Mouse (Mus musculus) cerebellum, postnatal 14 days (tissue): Measurements from ENCODE around the gene Clint1.

Experiments
- DNase-seq, 2 experiments: peaks; one replicate each; pipeline ENCODE4 v3.0.0; 2021; ENCODE audit warnings: mixed read lengths in 2 of 2

Clint1 gene

DNA sequence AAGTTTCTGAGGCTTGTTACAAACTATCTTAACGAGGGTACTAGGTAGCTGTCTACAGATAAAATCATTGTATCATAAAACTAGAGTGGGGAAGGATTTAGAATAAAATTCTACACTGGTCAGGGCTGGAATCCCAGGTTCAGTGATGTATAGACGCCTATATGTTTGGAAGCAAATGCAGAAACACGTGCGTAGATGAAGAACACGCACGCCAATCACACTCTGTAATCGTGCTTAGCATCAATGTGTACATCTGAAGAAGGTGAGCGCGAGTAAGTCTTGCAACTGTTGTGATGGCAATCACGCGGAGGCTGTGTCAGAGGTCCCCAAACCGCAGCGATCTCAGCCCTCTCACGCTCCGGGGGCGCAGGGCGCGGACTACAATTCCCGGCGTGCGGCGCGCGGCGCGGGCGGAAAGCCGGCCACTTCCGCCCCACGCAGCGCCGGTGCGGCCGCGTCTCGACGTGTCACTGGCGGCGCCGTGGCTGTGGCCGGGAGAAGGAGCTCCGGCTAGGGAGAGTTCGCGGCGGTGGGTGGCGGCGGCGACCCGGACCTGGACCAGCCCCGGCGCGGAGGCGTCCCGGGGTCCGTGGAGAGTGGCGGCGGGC lies at the start of gene Clint1:
Clint1 (plus strand) TSS at position 536 of the 608 bp plus-strand sequence.
- peak; percentile 89 to 93 for DNase-seq

DNA sequence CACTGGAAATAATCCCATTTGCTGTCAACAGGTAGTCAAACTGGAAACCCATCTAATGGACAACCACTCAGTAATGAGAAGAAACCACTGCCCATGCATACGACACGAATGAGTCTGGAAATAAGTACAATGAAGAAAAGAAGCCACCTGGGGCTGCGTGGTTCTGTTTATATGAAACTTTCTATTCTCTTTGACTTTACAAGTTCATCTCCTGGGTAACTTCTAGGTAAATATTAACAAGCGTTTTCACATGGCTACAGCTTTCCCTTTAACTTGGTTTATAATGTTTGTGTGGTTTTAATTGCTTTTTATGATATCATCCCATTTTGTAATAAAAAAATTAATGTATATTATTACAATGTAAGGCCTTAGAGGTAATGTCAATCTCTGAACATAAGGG lies 47.8 kb upstream of the Clint1 start:
- DNase-seq: no peak

- no peak for DNase-seq
Observed at GRCm38 (mm10) chr11:45805312-45805772, 46.5 kb upstream of the Clint1 start.

DNA sequence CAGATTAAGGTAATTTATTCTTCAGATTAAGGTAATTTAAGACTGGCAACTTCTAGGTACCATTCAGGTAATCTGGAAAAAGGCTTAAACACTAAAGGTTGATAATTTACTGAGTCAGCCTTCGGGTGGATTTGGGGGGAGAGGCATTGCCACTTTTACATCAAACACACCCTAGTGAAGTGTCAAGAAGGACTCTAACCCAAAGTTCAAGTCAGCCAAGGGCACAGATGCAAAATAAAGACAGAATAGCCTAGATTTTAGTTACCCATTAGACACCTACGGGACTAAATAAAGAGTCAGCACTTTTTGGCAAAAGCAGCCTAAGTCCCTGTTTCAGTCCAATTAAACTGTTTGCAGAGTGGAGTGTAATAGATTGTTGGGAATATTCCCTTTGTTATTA lies 46.0 kb upstream of the Clint1 start:
- DNase-seq: no peak

- no peak for DNase-seq
Observed at GRCm38 (mm10) chr11:45806264-45806663, 45.6 kb upstream of the Clint1 start.

DNA sequence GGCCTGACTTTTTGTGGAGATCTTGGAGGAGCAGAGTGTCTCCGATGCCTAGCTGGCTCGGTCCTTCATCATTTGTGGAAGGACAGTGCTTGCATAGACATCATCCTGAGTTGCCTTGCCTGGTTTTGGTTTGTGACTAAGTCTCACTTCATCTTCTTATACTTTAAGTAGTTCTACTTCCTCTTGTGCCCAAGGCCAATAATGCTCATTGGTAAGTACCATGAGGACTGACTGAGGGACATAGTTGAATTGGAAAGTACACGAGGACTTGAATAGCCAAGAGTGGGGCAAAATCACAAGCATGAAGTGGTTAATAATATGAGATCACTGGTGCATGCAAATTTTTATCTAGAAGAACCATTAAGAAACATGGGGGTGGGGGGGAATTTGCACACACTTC lies 45.0 kb upstream of the Clint1 start:
- no peak for DNase-seq

DNA sequence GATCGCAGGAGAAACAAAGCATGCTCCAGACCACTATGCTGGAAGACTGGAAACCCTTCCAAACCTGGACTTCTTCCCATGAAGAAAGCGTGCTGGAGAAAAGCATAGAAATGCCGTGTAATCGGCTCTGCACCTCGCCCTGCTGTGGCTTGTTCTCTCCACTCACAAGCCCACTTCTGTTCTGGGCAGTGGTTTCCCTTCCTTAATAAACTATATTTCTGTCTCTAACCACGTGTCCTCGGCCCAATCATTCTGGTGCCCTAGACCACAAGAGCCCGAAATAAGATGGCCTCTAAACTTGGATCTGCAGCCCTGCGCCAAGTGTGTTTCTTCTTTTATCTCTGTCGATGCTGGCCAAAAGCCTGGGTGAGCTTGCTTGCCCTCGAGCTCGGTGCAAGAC lies 44.0 kb upstream of the Clint1 start:
- no peak for DNase-seq

GRCm38 (mm10) chr11:45809424-45809823 lies 42.4 kb upstream of the Clint1 start:
- DNase-seq: no peak

DNA sequence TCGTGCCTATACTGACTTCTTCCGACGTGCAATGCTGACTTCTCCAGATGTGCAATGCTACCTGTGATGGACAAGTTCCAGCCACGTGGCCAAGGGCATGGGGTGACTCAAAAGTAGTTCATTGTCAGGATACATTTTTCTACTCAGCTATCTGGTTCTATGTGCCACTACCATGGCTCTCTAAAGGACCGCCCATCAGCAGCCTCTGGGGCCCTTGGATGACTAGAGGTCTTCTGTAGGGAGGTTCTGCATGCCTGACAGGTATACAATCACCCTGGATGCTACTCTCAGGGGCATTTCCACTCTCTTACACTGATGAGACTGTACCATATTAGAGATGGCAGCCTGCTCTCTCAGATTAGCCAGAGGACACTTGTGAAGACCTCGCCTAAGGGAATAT lies 41.8 kb upstream of the Clint1 start:
- DNase-seq: no peak

DNA sequence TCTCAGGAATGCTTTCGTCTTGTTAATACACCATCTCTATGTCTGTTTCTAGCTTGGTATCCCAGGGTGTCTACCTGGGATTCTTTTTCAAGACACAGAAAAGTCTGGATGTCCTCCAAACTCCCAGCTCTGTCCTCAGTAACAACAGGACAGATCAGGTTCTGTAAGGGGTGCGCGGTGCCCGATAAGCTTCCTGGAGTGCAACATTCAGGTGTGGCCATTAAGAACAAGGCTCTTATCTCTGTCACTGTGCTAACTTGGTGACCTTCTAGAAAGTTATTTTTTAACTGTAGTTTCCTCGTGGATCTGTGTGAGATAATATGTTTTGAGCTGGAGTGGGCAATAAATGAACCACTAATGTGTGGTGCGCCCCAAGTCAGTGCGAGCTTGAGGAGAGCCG lies 41.0 kb upstream of the Clint1 start:
- no peak for DNase-seq

- DNase-seq: peak; percentile 58 to 66
Observed at GRCm38 (mm10) chr11:45815603-45816002, 36.2 kb upstream of the Clint1 start.

- no peak for DNase-seq
Observed at GRCm38 (mm10) chr11:45816712-45817111, 35.1 kb upstream of the Clint1 start.

GRCm38 (mm10) chr11:45817996-45818395 lies 33.9 kb upstream of the Clint1 start:
- peak; percentile 52 to 62 for DNase-seq

DNA sequence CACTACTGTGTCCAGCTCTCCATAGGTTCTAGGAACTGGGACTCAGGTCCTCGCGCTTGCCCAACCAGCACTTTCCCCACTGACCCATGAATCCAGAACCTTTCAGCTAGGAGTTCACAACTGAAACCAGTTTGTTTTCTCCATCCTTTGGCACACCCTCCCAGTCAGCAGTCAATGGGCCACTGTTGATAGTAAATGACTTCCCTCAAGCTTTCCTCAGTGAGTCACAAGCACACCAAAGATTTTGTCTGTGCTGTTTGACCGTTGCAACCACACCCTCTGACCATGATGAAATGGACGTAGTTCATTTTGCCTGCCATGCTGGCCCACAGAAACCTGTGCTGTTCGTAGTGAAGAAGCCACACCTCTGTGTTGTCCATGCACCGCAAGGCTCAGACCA lies 30.9 kb upstream of the Clint1 start:
- DNase-seq: no peak

GRCm38 (mm10) chr11:45830112-45830511 lies 21.7 kb upstream of the Clint1 start:
- DNase-seq: no peak

- no peak for DNase-seq
Observed at GRCm38 (mm10) chr11:45830743-45831310, 21.0 kb upstream of the Clint1 start.

GRCm38 (mm10) chr11:45831476-45832143 lies 20.2 kb upstream of the Clint1 start:
- no peak for DNase-seq

DNA sequence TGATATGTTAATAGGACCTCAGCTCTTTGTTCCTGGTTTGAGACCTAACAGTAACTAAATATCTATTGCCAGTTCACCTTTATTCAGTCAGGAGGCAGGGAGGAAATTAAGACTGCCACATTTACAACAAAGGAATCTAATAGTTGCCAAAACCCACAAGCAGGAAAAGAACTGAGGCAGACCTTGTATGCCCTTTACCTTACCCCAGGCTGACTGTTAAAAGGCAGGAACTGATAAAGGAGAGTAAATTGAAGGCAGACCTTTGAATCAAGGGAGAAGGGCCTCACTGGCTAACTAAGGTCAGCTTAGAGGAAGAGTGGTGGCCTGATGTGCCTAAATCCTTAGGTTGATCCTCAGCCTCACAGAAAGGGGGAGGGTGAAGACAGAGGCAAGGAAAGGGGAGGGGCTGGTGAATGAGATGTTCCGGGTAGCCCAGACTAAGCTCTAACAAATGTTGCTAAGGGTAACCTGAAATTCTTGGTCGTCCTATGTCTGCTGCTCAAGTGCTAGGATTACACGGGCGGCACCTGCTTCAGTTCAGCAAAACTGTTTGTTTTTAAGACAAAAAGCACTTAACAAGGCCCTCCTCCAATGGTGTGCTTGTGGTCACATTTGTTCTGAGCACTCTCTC lies 16.1 kb upstream of the Clint1 start:
- DNase-seq: no peak

DNA sequence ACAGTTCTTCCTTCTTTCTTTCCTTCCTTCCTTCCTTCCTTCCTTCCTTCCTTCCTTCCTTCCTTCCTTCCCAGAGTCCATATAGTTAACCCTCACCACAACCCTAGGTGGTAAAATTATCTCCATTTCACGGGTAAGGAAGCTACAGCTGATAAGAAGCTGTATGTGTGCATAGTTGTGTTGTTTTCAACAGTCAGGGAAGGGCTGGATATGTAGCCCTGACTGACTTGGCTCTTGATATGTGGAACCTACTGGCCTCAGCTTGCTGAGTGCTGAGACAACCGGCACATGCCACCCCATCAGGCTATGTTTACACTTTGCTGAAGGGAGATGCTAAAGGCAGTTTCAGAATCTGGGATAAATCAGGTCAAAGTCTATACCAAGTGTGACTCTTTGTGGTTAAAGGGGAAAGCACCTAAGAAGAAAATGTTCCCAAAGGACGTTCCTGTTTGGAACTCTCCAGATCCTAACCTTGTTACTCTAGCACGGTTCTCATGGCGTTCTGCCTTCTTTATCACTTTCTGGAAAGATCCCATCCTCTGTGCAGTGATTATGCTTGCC lies 14.5 kb upstream of the Clint1 start:
- DNase-seq: no peak

- DNase-seq: no peak
Observed at GRCm38 (mm10) chr11:45838450-45838849, 13.4 kb upstream of the Clint1 start.

GRCm38 (mm10) chr11:45840332-45840731 lies 11.5 kb upstream of the Clint1 start:
- DNase-seq: no peak

DNA sequence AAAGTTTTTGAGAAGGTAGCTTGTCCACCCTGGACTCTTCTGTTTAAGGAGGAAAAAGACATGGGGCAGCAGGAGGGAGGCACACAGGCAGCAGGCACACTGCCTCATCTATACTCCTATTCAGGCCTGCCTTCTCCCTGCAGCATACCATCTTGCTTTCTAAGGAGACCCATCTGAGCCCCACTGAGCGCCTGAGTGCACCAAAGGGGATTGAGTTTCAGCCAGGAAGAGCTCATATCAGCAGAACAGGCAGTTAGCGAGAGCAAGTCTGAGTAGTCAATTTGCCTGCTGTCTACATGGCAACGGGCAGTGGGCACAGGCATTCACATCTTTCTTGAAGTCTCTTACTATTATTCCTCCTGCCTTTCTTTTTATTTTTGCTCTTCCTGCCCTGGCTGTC lies 5.8 kb upstream of the Clint1 start:
- no peak for DNase-seq

DNA sequence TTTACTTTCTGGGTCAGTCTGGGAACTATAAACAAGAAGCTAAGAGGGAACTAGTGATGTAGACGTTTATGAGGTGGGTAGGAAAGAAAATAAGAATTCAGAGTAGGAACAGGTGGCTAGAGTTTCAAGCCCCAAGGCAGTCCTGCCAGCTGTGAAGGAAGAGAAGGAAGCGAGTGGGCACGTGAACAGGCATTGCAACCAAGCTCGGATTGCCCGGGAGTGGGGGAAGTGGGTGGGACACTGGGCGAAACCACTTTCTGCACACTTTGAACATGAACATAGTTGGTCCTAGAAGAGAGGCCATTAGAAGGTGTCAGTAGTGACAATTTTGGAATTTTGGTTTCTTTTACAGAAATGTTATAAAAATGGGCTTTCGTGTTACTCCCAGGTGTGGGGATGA lies 4.3 kb upstream of the Clint1 start:
- no peak for DNase-seq

GRCm38 (mm10) chr11:45848253-45848652 lies 3.6 kb upstream of the Clint1 start:
- DNase-seq: no peak
